Mouse (Mus musculus): ENCODE measurements around the gene Acot7. TPM values are rescaled to one million over a fixed set of nuclear protein-coding genes. Genes with fewer than 3 reads are reported as not detected.

Gene Acot7
- polyA plus RNA-seq, 1 experiment from 2014 or later: 77.0 TPM

DNA sequence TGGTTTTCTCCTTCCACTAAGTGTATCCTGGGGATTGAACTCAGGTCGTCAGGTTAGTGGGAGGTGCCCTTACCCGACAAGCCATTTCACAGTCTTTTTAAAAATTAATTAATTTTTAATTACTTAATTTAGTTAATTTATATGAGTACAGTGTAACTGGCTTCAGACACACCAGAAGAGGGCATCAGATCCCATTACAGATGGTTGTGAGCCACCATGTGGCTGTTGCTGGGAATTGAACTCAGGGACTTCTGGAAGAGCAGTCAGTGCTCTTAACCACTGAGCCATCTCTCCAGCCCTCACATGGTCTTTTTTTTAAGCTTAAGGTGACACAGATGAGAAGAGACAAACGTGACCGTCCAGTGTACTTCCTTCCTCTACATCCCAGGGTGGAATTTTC is 22.9 kb upstream of the Acot7 start:
- H3K27me3 ChIP-seq: peaks cover 89% of the 10 kb centered on the region
- H3K4me3 ChIP-seq (replicated peaks): no peak overlapping the region
- no peak overlapping the region for H3K4me2 ChIP-seq (replicated peaks)
- H3K27ac ChIP-seq (replicated peaks): no peak overlapping the region
- no peaks in the 10 kb centered on the region for H3K9me3 ChIP-seq (replicated peaks)
- 71% methylated on average over 4 of the region's 4 CpGs for WGBS
- H3K4me1 ChIP-seq: peaks cover 42% of the 10 kb centered on the region
- H3K9ac ChIP-seq: no peak overlapping the region
- no peaks in the 10 kb centered on the region for H3K36me3 ChIP-seq
- no peak for ATAC-seq (ENCODE audit: insufficient number of reproducible peaks, low FRiP score, low TSS enrichment, low read depth)

DNA sequence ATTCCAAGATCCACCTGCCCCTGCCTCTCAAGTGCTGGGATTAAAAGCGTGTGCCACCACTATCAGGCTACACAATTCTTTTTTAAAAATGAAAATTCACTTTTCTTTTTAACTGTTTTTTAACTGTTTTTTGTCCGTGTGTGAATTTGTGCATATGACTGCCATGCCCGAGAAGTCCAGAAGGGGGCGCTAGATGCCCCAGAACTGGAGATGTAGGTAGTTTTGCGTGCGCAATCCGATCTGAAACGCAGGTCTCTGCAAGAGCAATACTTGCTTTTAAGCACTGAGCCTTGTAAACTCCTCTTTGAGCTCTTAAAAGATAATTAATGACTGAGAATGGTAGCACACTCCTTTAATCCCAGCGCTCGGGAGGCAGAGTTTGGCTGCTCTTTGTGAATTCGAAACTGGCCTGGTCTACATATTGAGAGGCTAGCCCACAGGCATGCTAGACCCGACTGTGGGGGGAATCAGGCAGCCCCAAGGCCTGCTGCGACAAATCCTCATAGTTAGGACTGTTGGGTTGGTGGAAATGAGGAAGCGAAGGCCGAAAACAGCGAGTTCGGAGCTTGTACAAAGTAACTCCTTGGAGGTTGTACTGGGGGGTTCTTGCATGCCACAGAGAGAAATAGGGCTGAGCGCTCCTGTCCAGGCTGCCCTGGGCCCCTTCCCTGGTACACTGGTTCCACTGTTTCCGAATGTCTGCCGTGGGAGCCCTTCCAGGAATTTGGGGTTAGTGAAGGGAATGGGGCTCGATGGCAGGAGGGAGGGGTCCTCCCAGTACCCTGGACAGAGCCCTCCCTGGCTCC is 20.0 kb upstream of the Acot7 start:
- ATAC-seq (ENCODE audit: insufficient number of reproducible peaks, low FRiP score, low TSS enrichment, low read depth): no peak
- Histone ChIP-seq H3K4me3 (replicated peaks) (peak overlapping the region; percentile 24), H3K27ac (replicated peaks) (no peak overlapping the region), H3K4me2 (replicated peaks) (peak overlapping the region; percentile 44), H3K27me3 (peaks cover 89% of the 10 kb centered on the region), H3K36me3 (no peaks in the 10 kb centered on the region), H3K9ac (no peak overlapping the region), H3K4me1 (peaks cover 30% of the 10 kb centered on the region), H3K9me3 (replicated peaks) (no peaks in the 10 kb centered on the region)
- 12% methylated on average over 21 of the region's 21 CpGs for WGBS

DNA sequence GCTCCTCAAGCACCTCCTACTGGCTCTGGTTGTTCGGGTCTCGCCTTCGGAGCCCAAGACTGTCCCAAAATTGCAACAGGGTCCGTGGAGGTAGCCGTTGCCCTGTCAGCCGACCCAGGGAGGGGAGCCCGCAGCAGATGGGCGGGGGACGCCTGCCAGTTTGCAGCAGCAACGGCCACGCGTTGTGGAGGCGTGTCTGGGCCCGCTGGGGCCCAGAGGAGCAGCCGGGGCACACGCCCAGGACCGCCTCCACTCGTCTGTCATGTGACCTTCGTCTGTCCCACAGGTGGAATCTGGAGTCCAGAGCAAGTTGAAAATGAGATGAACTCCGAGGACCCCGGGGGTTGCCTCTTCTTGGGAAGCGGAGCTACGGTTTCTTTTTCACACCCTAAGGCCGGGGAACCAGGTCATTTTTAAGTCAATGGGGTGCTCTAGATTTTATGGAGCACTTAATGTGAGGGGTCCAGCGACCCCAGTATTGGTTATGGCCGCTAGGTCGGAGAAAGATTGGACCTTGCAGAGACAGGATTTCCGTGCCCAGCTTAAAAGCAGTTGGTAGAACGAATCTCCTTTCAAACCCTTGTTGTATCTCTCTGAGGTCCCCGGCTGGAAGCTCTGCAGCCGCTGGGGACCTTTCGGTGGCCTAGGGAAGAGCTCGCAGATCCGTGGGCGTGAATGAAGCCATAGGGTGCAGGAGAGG is 19.2 kb upstream of the Acot7 start, which contains the start of gene Hes2:
Hes2 (plus strand) TSS at position 283 of the 700 bp plus-strand sequence.
- peak within 1 kb of the TSS; percentile 24 for H3K4me3 ChIP-seq (replicated peaks)
- peaks cover 84% of the 10 kb centered on the region for H3K27me3 ChIP-seq
- H3K4me1 ChIP-seq: peaks cover 26% of the 10 kb centered on the region
- no peak within 1 kb of the TSS for H3K27ac ChIP-seq (replicated peaks)
- H3K9me3 ChIP-seq (replicated peaks): no peaks in the 10 kb centered on the region
- 3% methylated on average over 35 of the region's 35 CpGs for WGBS
- no peaks in the 10 kb centered on the region for H3K36me3 ChIP-seq
- no peak within 1 kb of the TSS for H3K9ac ChIP-seq
- peak within 1 kb of the TSS; percentile 44 for H3K4me2 ChIP-seq (replicated peaks)
- ATAC-seq (ENCODE audit: insufficient number of reproducible peaks, low FRiP score, low TSS enrichment, low read depth): no peak

DNA sequence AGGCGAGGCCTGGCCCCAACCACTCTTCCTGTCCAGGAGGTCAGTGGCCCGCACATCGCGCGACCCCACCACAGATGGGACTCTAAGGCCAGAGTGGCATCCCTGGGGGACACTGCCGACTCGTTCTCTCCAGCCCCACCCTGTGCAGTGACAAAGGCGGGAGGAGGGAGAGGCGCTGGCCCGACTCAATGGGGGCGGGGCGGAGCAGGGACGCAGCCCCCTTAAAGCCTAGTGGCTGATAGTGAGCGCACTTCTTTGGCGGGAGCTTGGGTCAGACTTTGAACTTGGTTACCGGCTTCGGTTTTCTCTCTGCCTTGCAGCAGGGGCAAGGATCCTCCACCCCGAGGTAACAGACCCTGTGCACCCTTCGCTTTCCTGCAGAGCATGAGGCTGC is 18.7 kb upstream of the Acot7 start:
- WGBS: 2% methylated on average over 19 of the region's 19 CpGs
- ATAC-seq (ENCODE audit: insufficient number of reproducible peaks, low FRiP score, low TSS enrichment, low read depth): no peak

DNA sequence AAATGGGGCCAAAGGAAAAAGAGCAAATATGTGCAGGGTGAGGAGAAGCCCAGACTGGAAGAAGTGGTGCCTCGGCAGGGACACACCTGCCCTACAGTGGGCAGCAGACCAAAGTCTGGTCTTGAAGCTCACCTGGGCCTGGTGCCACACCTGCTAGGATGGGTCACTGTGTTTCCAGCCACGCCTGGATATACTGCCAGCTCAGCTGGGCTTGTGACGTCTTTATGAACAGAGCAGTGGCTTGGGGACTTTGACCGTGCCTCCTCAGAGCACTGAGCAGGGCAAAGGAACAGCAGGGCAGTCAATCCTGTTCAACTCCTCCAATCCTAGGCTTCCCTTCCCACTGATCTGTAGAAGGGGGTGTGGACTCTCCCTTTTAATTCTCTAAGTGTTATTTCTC is 17.2 kb upstream of the Acot7 start:
- no peaks in the 10 kb centered on the region for H3K36me3 ChIP-seq
- ATAC-seq (ENCODE audit: insufficient number of reproducible peaks, low FRiP score, low TSS enrichment, low read depth): no peak
- H3K9ac ChIP-seq: no peak overlapping the region
- no peak overlapping the region for H3K4me3 ChIP-seq (replicated peaks)
- peaks cover 73% of the 10 kb centered on the region for H3K27me3 ChIP-seq
- no peak overlapping the region for H3K27ac ChIP-seq (replicated peaks)
- whole genome bisulfite sequencing: 32% methylated on average over 4 of the region's 4 CpGs
- no peak overlapping the region for H3K4me2 ChIP-seq (replicated peaks)
- H3K4me1 ChIP-seq: peaks cover 29% of the 10 kb centered on the region
- no peaks in the 10 kb centered on the region for H3K9me3 ChIP-seq (replicated peaks)

More for the DNA sequence above, 18.7 kb upstream of the Acot7 start:
- Histone ChIP-seq H3K27ac (replicated peaks) (no peak overlapping the region), H3K36me3 (no peaks in the 10 kb centered on the region), H3K4me3 (replicated peaks) (peak overlapping the region; percentile 24; the same call in 1 of the 2 replicates), H3K27me3 (peaks cover 84% of the 10 kb centered on the region), H3K9ac (no peak overlapping the region), H3K9me3 (replicated peaks) (no peaks in the 10 kb centered on the region), H3K4me1 (peaks cover 20% of the 10 kb centered on the region), H3K4me2 (replicated peaks) (peak overlapping the region; percentile 44)

DNA sequence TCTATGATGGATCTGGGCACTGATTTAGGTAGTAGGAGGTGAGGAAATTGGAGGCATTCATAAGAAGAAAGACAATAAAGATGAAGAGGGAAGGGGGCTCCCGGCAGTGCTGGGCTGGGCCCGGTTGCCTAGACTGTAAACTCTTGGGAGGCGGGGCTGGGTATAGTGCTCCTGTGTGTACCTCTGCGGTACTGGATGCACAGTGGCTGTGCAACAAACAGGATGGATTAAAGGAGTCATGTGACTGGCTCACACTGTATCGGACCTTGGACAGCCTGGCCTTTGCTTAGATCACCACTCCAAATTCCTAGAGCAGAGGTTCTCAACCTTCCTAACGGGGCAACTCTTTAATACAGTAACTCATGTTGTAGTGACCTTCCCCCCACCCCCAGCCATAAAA is 16.3 kb upstream of the Acot7 start:
- Histone ChIP-seq H3K4me2 (replicated peaks) (no peak overlapping the region), H3K27ac (replicated peaks) (no peak overlapping the region), H3K4me3 (replicated peaks) (no peak overlapping the region), H3K36me3 (no peaks in the 10 kb centered on the region), H3K4me1 (peaks cover 32% of the 10 kb centered on the region), H3K27me3 (peaks cover 70% of the 10 kb centered on the region), H3K9ac (no peak overlapping the region), H3K9me3 (replicated peaks) (no peaks in the 10 kb centered on the region)
- ATAC-seq (ENCODE audit: insufficient number of reproducible peaks, low FRiP score, low TSS enrichment, low read depth): no peak
- WGBS: 65% methylated on average over 6 of the region's 6 CpGs

DNA sequence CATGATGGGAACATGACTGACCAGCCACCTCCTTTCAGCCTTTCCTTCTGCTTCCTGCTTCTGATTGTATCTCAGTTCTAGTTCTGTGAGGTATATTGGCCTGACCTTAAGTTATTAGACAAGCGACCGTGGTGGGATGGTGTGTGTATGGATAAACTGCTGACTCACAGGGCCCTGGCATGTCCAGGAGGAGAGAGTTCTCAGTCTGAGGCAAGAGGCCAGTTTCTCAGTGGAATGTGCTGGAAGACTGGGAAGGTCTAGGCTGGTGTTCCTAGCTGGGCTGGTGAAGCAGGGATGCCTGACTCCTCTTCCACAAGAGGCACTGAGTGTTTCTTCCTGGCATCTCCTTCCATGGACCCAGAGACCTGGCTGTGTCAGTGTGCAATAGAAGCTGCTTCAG is 15.2 kb upstream of the Acot7 start:
- no peak for ATAC-seq (ENCODE audit: insufficient number of reproducible peaks, low FRiP score, low TSS enrichment, low read depth)
- Histone ChIP-seq H3K4me1 (peaks cover 32% of the 10 kb centered on the region), H3K27ac (replicated peaks) (no peak overlapping the region), H3K4me2 (replicated peaks) (no peak overlapping the region), H3K27me3 (peaks cover 61% of the 10 kb centered on the region), H3K36me3 (no peaks in the 10 kb centered on the region), H3K9me3 (replicated peaks) (no peaks in the 10 kb centered on the region), H3K4me3 (replicated peaks) (no peak overlapping the region), H3K9ac (no peak overlapping the region)
- WGBS: 76% methylated on average over 2 of the region's 2 CpGs

DNA sequence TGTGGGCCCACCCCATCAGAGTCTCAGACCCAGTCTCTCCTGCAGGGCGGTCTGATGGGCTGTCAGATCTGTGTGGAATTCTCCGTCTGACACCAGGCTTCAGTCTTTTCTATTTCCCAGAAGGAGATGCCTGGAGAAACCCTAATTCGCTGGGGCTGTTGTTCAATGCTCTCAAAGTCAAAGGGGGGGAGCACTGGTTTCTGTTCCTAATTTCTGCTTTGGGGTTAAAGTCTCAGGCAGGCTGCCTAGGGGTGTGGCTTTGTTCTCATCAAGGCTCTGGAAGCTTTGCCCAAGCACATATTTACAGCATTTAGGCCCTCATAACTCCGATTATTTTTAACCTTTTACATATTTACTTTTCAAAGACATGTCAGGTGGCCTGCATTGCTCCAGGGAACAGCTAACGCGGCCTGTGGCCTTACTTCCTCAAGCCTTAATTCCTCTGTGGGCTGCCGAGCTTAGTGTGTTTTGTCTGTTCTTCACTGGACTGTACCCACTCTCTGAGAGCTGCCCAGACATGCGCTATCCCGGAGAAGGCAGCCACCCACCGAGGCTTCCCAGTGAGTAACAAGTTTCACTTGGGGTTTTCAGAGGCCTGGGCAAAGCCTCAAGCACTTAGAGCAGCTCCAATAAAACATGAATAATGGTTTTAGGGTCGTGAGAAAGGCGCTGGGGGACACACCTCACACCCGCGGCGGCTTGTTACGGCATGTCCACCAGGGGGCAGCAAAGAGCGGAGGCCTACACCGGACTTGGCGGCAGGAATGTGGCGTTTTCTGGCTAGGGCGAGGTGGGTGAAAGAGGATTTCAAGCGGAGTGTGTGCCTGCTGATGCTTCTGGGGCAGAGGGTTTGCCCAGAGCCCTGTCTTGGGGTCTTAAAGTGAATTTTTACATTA is 12.7 kb upstream of the Acot7 start:
- H3K27me3 ChIP-seq: peaks cover 36% of the 10 kb centered on the region
- no peaks in the 10 kb centered on the region for H3K9me3 ChIP-seq (replicated peaks)
- H3K9ac ChIP-seq: no peak overlapping the region
- no peaks in the 10 kb centered on the region for H3K36me3 ChIP-seq
- no peak overlapping the region for H3K4me3 ChIP-seq (replicated peaks)
- H3K27ac ChIP-seq (replicated peaks): 0 out of 2 replicates have a peak overlapping the region, but pooled peaks have one; percentile 53
- peaks cover 13% of the 10 kb centered on the region for H3K4me1 ChIP-seq
- H3K4me2 ChIP-seq (replicated peaks): peak overlapping the region; percentile 27
- 14% methylated on average over 22 of the region's 22 CpGs for WGBS
- ATAC-seq (ENCODE audit: insufficient number of reproducible peaks, low FRiP score, low TSS enrichment, low read depth): no peak

DNA sequence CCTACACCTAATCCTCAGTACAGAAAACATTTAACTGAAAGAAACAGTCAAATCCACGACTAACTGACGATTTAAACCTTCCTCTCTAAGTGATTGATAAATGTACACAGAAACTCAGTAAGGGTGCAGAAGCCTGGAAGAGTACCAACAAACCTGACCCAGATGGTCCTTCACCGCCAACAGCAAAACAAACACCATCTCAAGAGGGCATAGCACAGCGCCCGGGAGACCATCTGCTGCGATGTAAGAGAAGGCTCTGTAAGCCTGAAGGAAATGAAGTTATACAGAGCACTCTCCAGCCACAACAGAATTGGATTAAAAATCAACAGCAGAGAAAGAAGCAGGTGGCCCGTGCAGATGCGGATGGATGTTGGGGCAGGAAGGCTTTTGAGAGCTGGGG is 9.9 kb upstream of the Acot7 start:
- H3K27ac ChIP-seq (replicated peaks): no peak overlapping the region

DNA sequence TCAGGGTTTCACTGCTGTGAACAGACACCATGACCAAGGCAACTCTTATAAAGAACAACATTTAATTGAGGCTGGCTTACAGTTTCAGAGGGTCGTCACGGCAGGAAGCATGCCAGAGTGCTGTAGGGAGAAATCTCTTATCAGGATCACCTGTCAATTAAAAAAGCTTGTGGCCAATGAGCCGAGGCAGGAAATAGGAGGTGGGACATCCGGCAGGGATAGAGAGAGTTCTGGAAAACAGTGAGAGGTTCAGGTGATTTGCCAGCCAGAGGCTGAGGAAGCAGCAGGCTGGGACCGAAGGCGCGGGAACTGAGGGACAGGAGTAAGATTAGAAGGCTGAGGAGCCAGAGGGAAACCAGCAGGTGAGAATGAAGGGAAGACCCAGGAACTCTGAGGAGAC is 8.8 kb upstream of the Acot7 start:
- Histone ChIP-seq H3K4me1 (peaks cover 13% of the 10 kb centered on the region), H3K9ac (no peak overlapping the region), H3K36me3 (no peaks in the 10 kb centered on the region), H3K27ac (replicated peaks) (no peak overlapping the region), H3K4me3 (replicated peaks) (no peak overlapping the region), H3K9me3 (replicated peaks) (no peaks in the 10 kb centered on the region), H3K4me2 (replicated peaks) (no peak overlapping the region), H3K27me3 (0 out of 2 replicates have a peak, but pooled peaks cover 4% of the 10 kb centered on the region)
- no peak for ATAC-seq (ENCODE audit: insufficient number of reproducible peaks, low FRiP score, low TSS enrichment, low read depth)
- 74% methylated on average over 7 of the region's 7 CpGs for WGBS

More for the DNA sequence above, 9.9 kb upstream of the Acot7 start:
- Histone ChIP-seq H3K4me3 (replicated peaks) (no peak overlapping the region), H3K4me2 (replicated peaks) (no peak overlapping the region), H3K36me3 (no peaks in the 10 kb centered on the region), H3K4me1 (peaks cover 13% of the 10 kb centered on the region), H3K27me3 (0 out of 2 replicates have a peak, but pooled peaks cover 8% of the 10 kb centered on the region), H3K9ac (no peak overlapping the region), H3K9me3 (replicated peaks) (no peaks in the 10 kb centered on the region)
- no peak for ATAC-seq (ENCODE audit: insufficient number of reproducible peaks, low FRiP score, low TSS enrichment, low read depth)
- 55% methylated on average over 8 of the region's 8 CpGs for WGBS

DNA sequence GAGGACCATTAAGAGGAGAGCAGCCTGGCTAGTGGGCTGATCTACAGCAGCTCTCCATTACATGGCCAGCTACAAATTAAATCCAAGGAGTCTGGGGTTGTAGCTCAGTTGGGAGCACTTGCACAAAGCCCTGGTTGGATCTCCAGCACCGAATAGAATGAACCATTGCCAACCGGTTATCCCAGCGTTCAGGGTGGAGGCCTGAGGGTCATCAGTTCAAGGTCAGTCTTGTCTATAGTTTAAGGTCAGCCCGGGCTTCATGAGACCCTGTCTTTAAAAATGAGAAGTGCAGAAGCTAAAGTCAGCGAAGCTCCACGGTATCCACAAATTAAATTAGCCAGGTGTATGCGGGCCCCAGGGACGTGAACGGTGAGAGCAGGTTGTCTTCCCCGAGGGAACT is 7.6 kb upstream of the Acot7 start:
- Histone ChIP-seq H3K9ac (no peak overlapping the region), H3K27me3 (no peaks in the 10 kb centered on the region), H3K27ac (replicated peaks) (no peak overlapping the region), H3K36me3 (no peaks in the 10 kb centered on the region), H3K9me3 (replicated peaks) (no peaks in the 10 kb centered on the region), H3K4me3 (replicated peaks) (no peak overlapping the region), H3K4me1 (peaks cover 8% of the 10 kb centered on the region), H3K4me2 (replicated peaks) (no peak overlapping the region)
- no peak for ATAC-seq (ENCODE audit: insufficient number of reproducible peaks, low FRiP score, low TSS enrichment, low read depth)
- 76% methylated on average over 10 of the region's 10 CpGs for WGBS
